20 mouse cellular contexts compared by ENCODE assay signal in genomic region chr14:120652034-120652433, GRCm38 (mm10).
"Had no signal": no experiment of that assay in that cellular context is flagged by ENCODE, and none has a peak within 500 bp of the region (broad histone marks: within the 10 kb centered on the region; RNA-seq: fewer than 3 reads in every experiment).

No protein-coding gene starts in this region.

- H3K4me1 ChIP-seq: liver, embryonic 13.5 days; liver, embryonic 15.5 days; lung, embryonic 15.5 days; midbrain, embryonic 13.5 days; midbrain, embryonic 15.5 days; neural tube, embryonic 13.5 days; neural tube, embryonic 15.5 days had no signal

- H3K9ac ChIP-seq: liver, embryonic 13.5 days; liver, embryonic 15.5 days; liver, postnatal 0 days; lung, embryonic 15.5 days; midbrain, embryonic 13.5 days; midbrain, embryonic 15.5 days; neural tube, embryonic 13.5 days; neural tube, embryonic 15.5 days had no signal

- H3K36me3 ChIP-seq: liver, embryonic 13.5 days; liver, embryonic 15.5 days; lung, embryonic 15.5 days; midbrain, embryonic 13.5 days; midbrain, embryonic 15.5 days; neural tube, embryonic 13.5 days; neural tube, embryonic 15.5 days had no signal

- H3K27ac ChIP-seq: liver, embryonic 13.5 days; liver, embryonic 15.5 days; lung, embryonic 15.5 days; macrophage; midbrain, embryonic 13.5 days; midbrain, embryonic 15.5 days; neural tube, embryonic 13.5 days; neural tube, embryonic 15.5 days had no signal

- DNase-seq: liver, embryonic 13.5 days; liver, postnatal 0 days; lung, adult 2 months; lung, postnatal 14 days; lung, postnatal 36 days; retina, postnatal 1 day; right cerebral cortex, adult 18-20 months; thymus, adult 2 months; thymus, postnatal 14 days; thymus, postnatal 36 days had no signal

- H3K4me3 ChIP-seq: liver, embryonic 13.5 days; liver, embryonic 15.5 days; lung, embryonic 15.5 days; midbrain, embryonic 13.5 days; midbrain, embryonic 15.5 days; neural tube, embryonic 13.5 days; neural tube, embryonic 15.5 days had no signal

- H3K4me2 ChIP-seq: liver, embryonic 13.5 days; liver, embryonic 15.5 days; lung, embryonic 15.5 days; midbrain, embryonic 11.5 days; midbrain, embryonic 13.5 days; midbrain, embryonic 15.5 days; neural tube, embryonic 13.5 days; neural tube, embryonic 15.5 days had no signal

- H3K27me3 ChIP-seq: liver, embryonic 13.5 days; liver, embryonic 15.5 days; lung, embryonic 15.5 days; megakaryocyte, embryonic 14.5 days; midbrain, embryonic 13.5 days; midbrain, embryonic 15.5 days; neural tube, embryonic 13.5 days; neural tube, embryonic 15.5 days had no signal

- ATAC-seq: liver, postnatal 0 days; lung, postnatal 0 days; midbrain, embryonic 13.5 days; midbrain, embryonic 15.5 days had no signal

- H3K9me3 ChIP-seq: liver, embryonic 13.5 days; liver, embryonic 15.5 days; lung, embryonic 15.5 days; megakaryocyte, embryonic 14.5 days; midbrain, embryonic 13.5 days; midbrain, embryonic 15.5 days; neural tube, embryonic 13.5 days; neural tube, embryonic 15.5 days had no signal
